Mouse (Mus musculus): ENCODE measurements around the gene Prkcz. TPM values are rescaled to one million over a fixed set of nuclear protein-coding genes. Genes with fewer than 3 reads are reported as not detected.

The Prkcz gene
- polyA plus RNA-seq, 1 experiment from 2014 or later, result 8.3 TPM

- ATAC-seq (ENCODE audit: insufficient number of reproducible peaks, low FRiP score), result no peak
- Histone ChIP-seq H3K4me3 (no peak overlapping the region), H3K9ac (no peak overlapping the region), H3K4me1 (replicated peaks) (peaks cover 49% of the 10 kb centered on the region), H3K4me2 (no peak overlapping the region), H3K36me3 (no peaks in the 10 kb centered on the region), H3K27ac (ENCODE audit: poor library complexity, severe bottlenecking) (no peak overlapping the region), H3K27me3 (replicated peaks) (no peaks in the 10 kb centered on the region), H3K9me3 (replicated peaks) (no peaks in the 10 kb centered on the region)
- WGBS, result 60% methylated on average over 6 of the region's 6 CpGs
Observed at GRCm38 (mm10) chr4:155239494-155239893, 121.7 kb downstream of the Prkcz start.

- WGBS, result 81% methylated on average over 5 of the region's 5 CpGs
- H3K27ac ChIP-seq (ENCODE audit: poor library complexity, severe bottlenecking), result no peak overlapping the region
- peaks cover 59% of the 10 kb centered on the region for H3K4me1 ChIP-seq (replicated peaks)
- H3K9me3 ChIP-seq (replicated peaks), result no peaks in the 10 kb centered on the region
- H3K36me3 ChIP-seq, result no peaks in the 10 kb centered on the region
- no peak overlapping the region for H3K9ac ChIP-seq
- no peak overlapping the region for H3K4me2 ChIP-seq
- no peak for ATAC-seq (ENCODE audit: insufficient number of reproducible peaks, low FRiP score)
- H3K27me3 ChIP-seq (replicated peaks), result no peaks in the 10 kb centered on the region
- no peak overlapping the region for H3K4me3 ChIP-seq
Observed at GRCm38 (mm10) chr4:155238276-155238675, 122.9 kb downstream of the Prkcz start.

- H3K36me3 ChIP-seq, result no peaks in the 10 kb centered on the region
- no peaks in the 10 kb centered on the region for H3K9me3 ChIP-seq (replicated peaks)
- no peak for ATAC-seq (ENCODE audit: insufficient number of reproducible peaks, low FRiP score)
- 81% methylated on average over 12 of the region's 12 CpGs for WGBS
- no peaks in the 10 kb centered on the region for H3K27me3 ChIP-seq (replicated peaks)
- H3K4me1 ChIP-seq (replicated peaks), result peaks cover 59% of the 10 kb centered on the region
- H3K9ac ChIP-seq, result no peak overlapping the region
- no peak overlapping the region for H3K4me2 ChIP-seq
- H3K27ac ChIP-seq (ENCODE audit: poor library complexity, severe bottlenecking), result peak overlapping the region; percentile 99
- no peak overlapping the region for H3K4me3 ChIP-seq
Observed at GRCm38 (mm10) chr4:155236737-155237385, 124.3 kb downstream of the Prkcz start.

GRCm38 (mm10) chr4:155235311-155236119 is 125.6 kb downstream of the Prkcz start:
- H3K27ac ChIP-seq (ENCODE audit: poor library complexity, severe bottlenecking), result peak overlapping the region; percentile 99
- H3K27me3 ChIP-seq (replicated peaks), result no peaks in the 10 kb centered on the region
- no peaks in the 10 kb centered on the region for H3K36me3 ChIP-seq
- peak overlapping the region; percentile 18 for H3K4me3 ChIP-seq
- H3K9ac ChIP-seq, result peak overlapping the region; percentile 67
- WGBS, result 7% methylated on average over 18 of the region's 18 CpGs
- no peaks in the 10 kb centered on the region for H3K9me3 ChIP-seq (replicated peaks)
- peak; percentile 90 for ATAC-seq (ENCODE audit: insufficient number of reproducible peaks, low FRiP score)
- H3K4me2 ChIP-seq, result peak overlapping the region; percentile 58
- peaks cover 64% of the 10 kb centered on the region for H3K4me1 ChIP-seq (replicated peaks)

GRCm38 (mm10) chr4:155234371-155235310 is 126.5 kb downstream of the Prkcz start:
- Histone ChIP-seq H3K36me3 (no peaks in the 10 kb centered on the region), H3K9ac (peak overlapping the region; percentile 67), H3K4me1 (replicated peaks) (peaks cover 64% of the 10 kb centered on the region), H3K27ac (ENCODE audit: poor library complexity, severe bottlenecking) (peak overlapping the region; percentile 99), H3K4me3 (0 out of 2 replicates have a peak overlapping the region, but pooled peaks have one; percentile 5), H3K4me2 (peak overlapping the region; percentile 58), H3K9me3 (replicated peaks) (no peaks in the 10 kb centered on the region), H3K27me3 (replicated peaks) (no peaks in the 10 kb centered on the region)
- peak; percentile 5; the same call in 1 of the 2 replicates for ATAC-seq (ENCODE audit: insufficient number of reproducible peaks, low FRiP score)
- WGBS, result 29% methylated on average over 8 of the region's 8 CpGs

GRCm38 (mm10) chr4:155233878-155234277 is 127.3 kb downstream of the Prkcz start:
- peak; percentile 48 for ATAC-seq (ENCODE audit: insufficient number of reproducible peaks, low FRiP score)
- H3K27me3 ChIP-seq (replicated peaks), result no peaks in the 10 kb centered on the region
- peak overlapping the region; percentile 99 for H3K27ac ChIP-seq (ENCODE audit: poor library complexity, severe bottlenecking)
- peak overlapping the region; percentile 58 for H3K4me2 ChIP-seq
- H3K4me3 ChIP-seq, result no peak overlapping the region
- H3K9ac ChIP-seq, result peak overlapping the region; percentile 67
- peaks cover 61% of the 10 kb centered on the region for H3K4me1 ChIP-seq (replicated peaks)
- no peaks in the 10 kb centered on the region for H3K36me3 ChIP-seq
- WGBS, result 10% methylated on average over 10 of the region's 10 CpGs
- H3K9me3 ChIP-seq (replicated peaks), result no peaks in the 10 kb centered on the region

GRCm38 (mm10) chr4:155228461-155228860 is 132.7 kb downstream of the Prkcz start:
- no peaks in the 10 kb centered on the region for H3K27me3 ChIP-seq (replicated peaks)
- H3K4me2 ChIP-seq, result no peak overlapping the region
- no peak for ATAC-seq (ENCODE audit: insufficient number of reproducible peaks, low FRiP score)
- no peaks in the 10 kb centered on the region for H3K36me3 ChIP-seq
- peaks cover 27% of the 10 kb centered on the region for H3K4me1 ChIP-seq (replicated peaks)
- H3K4me3 ChIP-seq, result no peak overlapping the region
- WGBS, result 71% methylated on average over 5 of the region's 5 CpGs
- no peak overlapping the region for H3K27ac ChIP-seq (ENCODE audit: poor library complexity, severe bottlenecking)
- H3K9me3 ChIP-seq (replicated peaks), result no peaks in the 10 kb centered on the region
- H3K9ac ChIP-seq, result no peak overlapping the region

- H3K4me3 ChIP-seq, result no peak overlapping the region
- H3K9me3 ChIP-seq (replicated peaks), result no peaks in the 10 kb centered on the region
- WGBS, result 81% methylated on average over 4 of the region's 4 CpGs
- no peaks in the 10 kb centered on the region for H3K36me3 ChIP-seq
- H3K27ac ChIP-seq (ENCODE audit: poor library complexity, severe bottlenecking), result no peak overlapping the region
- peaks cover 23% of the 10 kb centered on the region for H3K4me1 ChIP-seq (replicated peaks)
- no peaks in the 10 kb centered on the region for H3K27me3 ChIP-seq (replicated peaks)
- no peak for ATAC-seq (ENCODE audit: insufficient number of reproducible peaks, low FRiP score)
- no peak overlapping the region for H3K4me2 ChIP-seq
- no peak overlapping the region for H3K9ac ChIP-seq
Observed at GRCm38 (mm10) chr4:155227986-155228385, 133.2 kb downstream of the Prkcz start.

GRCm38 (mm10) chr4:155225918-155226317 is 135.2 kb downstream of the Prkcz start:
- H3K27ac ChIP-seq (ENCODE audit: poor library complexity, severe bottlenecking), result no peak overlapping the region
- WGBS, result 85% methylated on average over 5 of the region's 5 CpGs

GRCm38 (mm10) chr4:155223594-155224528 is 137.3 kb downstream of the Prkcz start:
- H3K27ac ChIP-seq (ENCODE audit: poor library complexity, severe bottlenecking), result peak overlapping the region; percentile 96
- H3K9me3 ChIP-seq (replicated peaks), result no peaks in the 10 kb centered on the region
- peak overlapping the region; percentile 86 for H3K9ac ChIP-seq
- H3K4me1 ChIP-seq (replicated peaks), result peaks cover 30% of the 10 kb centered on the region
- no peak for ATAC-seq (ENCODE audit: insufficient number of reproducible peaks, low FRiP score)
- H3K4me2 ChIP-seq, result peak overlapping the region; percentile 75
- H3K4me3 ChIP-seq, result peak overlapping the region; percentile 98
- no peaks in the 10 kb centered on the region for H3K27me3 ChIP-seq (replicated peaks)
- WGBS, result 32% methylated on average over 20 of the region's 20 CpGs
- H3K36me3 ChIP-seq, result no peaks in the 10 kb centered on the region

More at GRCm38 (mm10) chr4:155225918-155226317, 135.2 kb downstream of the Prkcz start:
- no peak overlapping the region for H3K4me3 ChIP-seq
- peaks cover 11% of the 10 kb centered on the region for H3K4me1 ChIP-seq (replicated peaks)
- no peak for ATAC-seq (ENCODE audit: insufficient number of reproducible peaks, low FRiP score)
- H3K9ac ChIP-seq, result no peak overlapping the region
- no peaks in the 10 kb centered on the region for H3K27me3 ChIP-seq (replicated peaks)
- H3K36me3 ChIP-seq, result no peaks in the 10 kb centered on the region
- H3K9me3 ChIP-seq (replicated peaks), result no peaks in the 10 kb centered on the region
- H3K4me2 ChIP-seq, result no peak overlapping the region
